Mouse (Mus musculus): ENCODE measurements around the gene Appl1. TPM values are rescaled to one million over a fixed set of nuclear protein-coding genes. Genes with fewer than 3 reads are reported as not detected.

Gene Appl1
- polyA plus RNA-seq, 1 experiment, result 0.01 TPM

DNA sequence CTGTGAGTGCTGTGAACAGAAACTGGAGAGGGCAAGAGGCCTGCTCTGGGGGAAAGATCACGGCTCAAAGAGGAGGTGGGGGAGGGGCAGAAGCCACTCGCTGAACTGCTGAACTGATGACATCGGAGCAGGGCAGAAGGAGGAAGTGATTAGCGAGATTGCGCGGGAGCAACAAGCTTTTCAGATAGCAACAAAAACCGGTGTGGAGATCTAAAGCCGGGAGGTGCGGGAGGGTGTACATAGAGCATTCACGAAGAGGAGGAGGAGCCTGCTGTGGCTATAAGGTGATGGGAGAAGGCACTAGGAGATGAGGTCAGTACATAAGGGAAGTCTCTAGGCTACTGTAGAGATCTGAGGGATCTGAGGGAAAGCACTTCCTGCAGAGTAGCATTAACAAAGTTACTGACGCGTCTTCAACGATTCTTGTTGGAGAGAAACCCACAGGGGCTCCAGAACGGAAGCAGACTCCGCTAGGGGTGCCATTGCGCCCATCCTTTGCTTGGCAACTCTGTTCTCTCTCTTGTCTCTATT is 23.2 kb upstream of the Appl1 start, which contains the start of gene Hesx1:
Gene Hesx1, plus strand, starts transcription at position 206 of the 531 bp plus-strand sequence.
- peaks cover 11% of the 10 kb centered on the region for H3K4me1 ChIP-seq (ENCODE audit: control insufficient read depth)
- TF ChIP-seq GATA1 (IDR thresholded peaks at IDR 0.05; ENCODE audit: low read length) (no peak), TAL1 (IDR thresholded peaks at IDR 0.05; ENCODE audit: low read length) (no peak)
- H3K4me3 ChIP-seq (replicated peaks), result peak within 1 kb of the TSS; percentile 28
- no peaks in the 10 kb centered on the region for H3K9me3 ChIP-seq (ENCODE audit: control insufficient read depth, low read length)
- H3K27me3 ChIP-seq (ENCODE audit: control insufficient read depth), result no peaks in the 10 kb centered on the region
- no peaks in the 10 kb centered on the region for H3K36me3 ChIP-seq (ENCODE audit: control insufficient read depth)

DNA sequence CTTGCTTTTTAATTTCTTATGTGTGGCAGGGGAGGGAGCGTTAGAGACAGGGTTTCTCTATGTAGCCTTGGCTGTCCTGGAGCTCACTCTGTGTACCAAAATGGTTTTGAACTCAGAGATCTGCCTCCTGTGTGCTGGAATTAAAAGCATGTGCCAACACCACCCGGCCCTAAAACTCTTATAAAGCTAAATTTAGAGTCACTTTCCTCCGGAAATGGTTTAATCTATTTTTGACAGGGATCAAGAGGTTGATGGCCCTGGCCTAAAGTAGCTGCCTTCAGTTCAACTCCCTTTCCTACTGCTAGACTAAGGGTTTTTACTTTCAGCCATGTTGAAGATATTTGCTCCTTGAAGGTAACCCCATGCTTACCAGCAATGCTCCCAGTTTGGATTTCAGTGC is 22.4 kb upstream of the Appl1 start:
- Histone ChIP-seq H3K9me3 (ENCODE audit: control insufficient read depth, low read length) (no peaks in the 10 kb centered on the region), H3K27me3 (ENCODE audit: control insufficient read depth) (no peaks in the 10 kb centered on the region), H3K4me3 (replicated peaks) (no peak overlapping the region), H3K4me1 (ENCODE audit: control insufficient read depth) (peaks cover 8% of the 10 kb centered on the region), H3K36me3 (ENCODE audit: control insufficient read depth) (no peaks in the 10 kb centered on the region)
- TF ChIP-seq TAL1 (IDR thresholded peaks at IDR 0.05; ENCODE audit: low read length), result no peak
- TF ChIP-seq GATA1 (IDR thresholded peaks at IDR 0.05; ENCODE audit: low read length), result no peak

DNA sequence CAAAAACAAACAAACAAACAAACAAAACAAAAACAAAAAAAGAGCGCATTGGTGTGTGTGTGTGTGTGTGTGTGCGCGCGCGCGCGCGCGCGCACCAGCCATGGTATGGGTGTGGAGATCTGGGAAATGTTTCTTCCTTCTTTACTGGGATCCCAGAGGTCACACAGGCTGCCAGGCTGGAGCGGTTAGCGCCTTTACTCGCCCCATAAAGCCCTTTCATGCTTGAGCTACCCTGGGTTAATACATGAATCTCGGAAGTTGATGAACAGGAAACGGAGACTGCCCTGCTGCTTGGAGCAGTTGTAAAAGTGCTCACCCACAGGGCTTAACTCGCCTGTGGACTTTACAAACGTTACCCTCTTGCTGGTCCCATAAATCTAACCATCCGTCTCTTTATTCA is 20.6 kb upstream of the Appl1 start:
- no peaks in the 10 kb centered on the region for H3K36me3 ChIP-seq (ENCODE audit: control insufficient read depth)

DNA sequence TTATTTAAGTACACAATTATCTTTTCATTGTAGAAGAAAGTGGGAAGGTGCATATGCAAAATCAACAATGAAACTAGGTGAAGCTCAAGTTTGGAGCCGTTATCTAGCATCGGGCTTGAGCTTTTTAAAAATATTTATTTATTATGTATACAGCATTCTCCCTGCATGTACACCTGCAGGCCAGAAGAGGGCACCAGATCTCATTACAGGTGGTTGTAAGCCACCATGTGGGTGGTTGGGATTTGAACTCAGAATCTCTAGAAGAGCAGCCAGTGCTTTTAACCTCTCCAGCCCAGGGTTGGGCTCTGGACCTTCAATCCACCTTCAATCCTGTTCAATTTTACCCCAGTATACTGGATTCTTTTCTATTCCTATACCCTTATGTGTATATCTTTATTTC is 17.7 kb upstream of the Appl1 start:
- H3K9me3 ChIP-seq (ENCODE audit: control insufficient read depth, low read length), result no peaks in the 10 kb centered on the region
- H3K4me1 ChIP-seq (ENCODE audit: control insufficient read depth), result no peaks in the 10 kb centered on the region
- TF ChIP-seq TAL1 (IDR thresholded peaks at IDR 0.05; ENCODE audit: low read length) (no peak), GATA1 (IDR thresholded peaks at IDR 0.05; ENCODE audit: low read length) (no peak)
- H3K27me3 ChIP-seq (ENCODE audit: control insufficient read depth), result no peaks in the 10 kb centered on the region
- no peaks in the 10 kb centered on the region for H3K36me3 ChIP-seq (ENCODE audit: control insufficient read depth)
- H3K4me3 ChIP-seq (replicated peaks), result no peak overlapping the region

More for the DNA sequence above, 20.6 kb upstream of the Appl1 start:
- Histone ChIP-seq H3K9me3 (ENCODE audit: control insufficient read depth, low read length) (no peaks in the 10 kb centered on the region), H3K4me3 (replicated peaks) (no peak overlapping the region), H3K4me1 (ENCODE audit: control insufficient read depth) (peaks cover 7% of the 10 kb centered on the region), H3K27me3 (ENCODE audit: control insufficient read depth) (no peaks in the 10 kb centered on the region)
- TF ChIP-seq GATA1 (IDR thresholded peaks at IDR 0.05; ENCODE audit: low read length), result no peak
- no peak for TF ChIP-seq TAL1 (IDR thresholded peaks at IDR 0.05; ENCODE audit: low read length)

DNA sequence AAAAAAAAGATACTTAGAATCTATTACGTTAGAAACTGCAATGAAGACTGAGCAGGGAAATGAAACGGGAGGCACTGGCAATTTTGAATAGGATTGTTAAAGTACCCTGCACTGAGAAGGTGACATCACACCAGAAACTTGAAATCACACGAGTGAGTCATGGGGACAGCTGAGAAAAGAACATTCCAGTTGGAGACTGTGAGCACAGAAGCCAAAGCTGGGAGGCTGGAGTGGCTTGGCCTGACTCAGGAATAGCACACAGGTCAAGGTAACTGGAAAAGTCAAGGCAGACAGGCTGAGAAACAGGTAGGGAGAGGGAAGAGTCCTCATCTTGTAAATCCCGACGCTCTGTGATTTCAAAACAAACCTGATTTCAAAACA is 11.1 kb upstream of the Appl1 start:
- no peaks in the 10 kb centered on the region for H3K27me3 ChIP-seq (ENCODE audit: control insufficient read depth)

DNA sequence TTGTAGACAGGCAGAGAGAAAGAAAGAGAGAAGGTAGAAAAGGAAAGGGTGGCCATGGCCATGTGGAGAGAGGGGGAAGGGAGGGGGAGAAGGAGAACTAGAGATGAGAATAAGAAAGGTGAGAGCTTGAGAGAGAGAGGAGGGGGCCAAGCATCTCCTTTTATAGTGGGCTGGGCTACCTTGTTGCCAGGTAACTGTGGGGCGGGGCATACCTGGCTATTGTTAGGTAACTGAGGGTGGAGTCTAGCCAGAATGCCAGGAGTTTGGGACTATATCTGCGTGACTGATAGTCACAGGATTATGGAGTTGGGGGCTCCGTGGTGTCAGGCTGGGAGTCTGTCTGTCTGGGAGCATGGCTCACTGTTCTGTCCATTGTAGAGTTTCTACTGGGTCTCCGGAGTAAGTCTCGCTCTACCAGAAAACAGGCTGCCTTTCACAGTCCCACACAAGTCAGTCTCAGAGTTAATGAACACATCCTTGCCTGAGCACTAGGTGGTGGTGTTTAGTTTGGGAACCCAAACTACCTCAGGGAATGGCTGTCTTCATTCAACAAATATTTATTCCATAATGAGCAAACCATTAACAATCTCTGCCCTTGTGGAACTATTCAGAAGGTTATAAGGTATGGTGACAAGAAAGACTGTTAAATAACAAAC is 10.6 kb upstream of the Appl1 start:
- TF ChIP-seq GATA1 (IDR thresholded peaks at IDR 0.05; ENCODE audit: low read length), result no peak
- no peak for TF ChIP-seq TAL1 (IDR thresholded peaks at IDR 0.05; ENCODE audit: low read length)

More for the DNA sequence above, 11.1 kb upstream of the Appl1 start:
- Histone ChIP-seq H3K4me3 (replicated peaks) (no peak overlapping the region), H3K9me3 (ENCODE audit: control insufficient read depth, low read length) (peaks cover 2% of the 10 kb centered on the region; the same call in 1 of the 2 replicates), H3K36me3 (ENCODE audit: control insufficient read depth) (no peaks in the 10 kb centered on the region), H3K4me1 (ENCODE audit: control insufficient read depth) (no peaks in the 10 kb centered on the region)
- TF ChIP-seq TAL1 (IDR thresholded peaks at IDR 0.05; ENCODE audit: low read length), result no peak
- no peak for TF ChIP-seq GATA1 (IDR thresholded peaks at IDR 0.05; ENCODE audit: low read length)

DNA sequence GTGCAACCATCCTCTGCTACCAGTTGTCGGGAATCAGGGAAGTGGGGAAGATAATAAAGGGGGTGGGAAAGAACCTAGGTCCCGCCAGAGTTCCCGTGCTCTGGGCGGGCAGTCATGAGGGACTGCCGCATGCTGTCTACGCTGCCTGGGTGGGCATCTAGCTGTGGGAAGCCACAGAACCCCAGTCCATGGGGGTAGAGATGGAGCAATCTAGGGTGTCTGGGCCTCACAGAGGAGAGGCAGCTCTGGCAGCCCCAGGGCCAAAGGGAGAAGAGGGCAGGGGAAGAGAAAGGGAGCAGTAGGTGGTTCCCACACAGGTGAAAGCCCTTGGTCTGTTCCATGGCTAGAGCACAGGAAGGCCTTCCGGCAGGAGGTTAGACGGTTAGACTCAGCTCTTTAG is 10.0 kb upstream of the Appl1 start:
- Histone ChIP-seq H3K4me1 (ENCODE audit: control insufficient read depth) (no peaks in the 10 kb centered on the region), H3K27me3 (ENCODE audit: control insufficient read depth) (no peaks in the 10 kb centered on the region), H3K9me3 (ENCODE audit: control insufficient read depth, low read length) (peaks cover 2% of the 10 kb centered on the region; the same call in 1 of the 2 replicates), H3K4me3 (replicated peaks) (no peak overlapping the region), H3K36me3 (ENCODE audit: control insufficient read depth) (no peaks in the 10 kb centered on the region)
- TF ChIP-seq TAL1 (IDR thresholded peaks at IDR 0.05; ENCODE audit: low read length) (no peak), GATA1 (IDR thresholded peaks at IDR 0.05; ENCODE audit: low read length) (no peak)

More for the DNA sequence above, 10.6 kb upstream of the Appl1 start:
- Histone ChIP-seq H3K27me3 (ENCODE audit: control insufficient read depth) (no peaks in the 10 kb centered on the region), H3K4me3 (replicated peaks) (no peak overlapping the region), H3K36me3 (ENCODE audit: control insufficient read depth) (no peaks in the 10 kb centered on the region), H3K9me3 (ENCODE audit: control insufficient read depth, low read length) (peaks cover 2% of the 10 kb centered on the region; the same call in 1 of the 2 replicates), H3K4me1 (ENCODE audit: control insufficient read depth) (no peaks in the 10 kb centered on the region)

DNA sequence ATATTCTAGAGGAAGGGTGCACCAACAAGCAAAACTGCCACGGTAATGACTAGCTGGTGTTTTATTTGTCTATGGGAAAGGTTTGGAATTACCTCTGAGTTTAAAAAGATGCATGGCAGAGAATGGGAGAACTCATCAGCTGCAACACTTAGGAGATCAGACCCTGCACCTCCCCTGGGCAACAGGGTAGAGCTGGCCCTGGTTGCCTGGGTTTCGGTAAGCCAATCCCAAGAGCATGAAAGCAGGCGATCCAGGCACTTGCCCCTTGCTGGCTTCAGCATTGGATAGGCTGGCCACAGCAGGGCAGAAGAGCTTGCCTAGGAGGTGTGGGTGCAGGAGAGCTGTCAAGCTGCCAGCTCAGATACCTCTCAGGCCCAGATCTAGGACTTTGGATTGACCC is 8.8 kb upstream of the Appl1 start:
- Histone ChIP-seq H3K4me3 (replicated peaks) (no peak overlapping the region), H3K4me1 (ENCODE audit: control insufficient read depth) (no peaks in the 10 kb centered on the region), H3K27me3 (ENCODE audit: control insufficient read depth) (no peaks in the 10 kb centered on the region), H3K36me3 (ENCODE audit: control insufficient read depth) (no peaks in the 10 kb centered on the region), H3K9me3 (ENCODE audit: control insufficient read depth, low read length) (peaks cover 2% of the 10 kb centered on the region; the same call in 1 of the 2 replicates)
- TF ChIP-seq TAL1 (IDR thresholded peaks at IDR 0.05; ENCODE audit: low read length), result no peak
- TF ChIP-seq GATA1 (IDR thresholded peaks at IDR 0.05; ENCODE audit: low read length), result no peak

DNA sequence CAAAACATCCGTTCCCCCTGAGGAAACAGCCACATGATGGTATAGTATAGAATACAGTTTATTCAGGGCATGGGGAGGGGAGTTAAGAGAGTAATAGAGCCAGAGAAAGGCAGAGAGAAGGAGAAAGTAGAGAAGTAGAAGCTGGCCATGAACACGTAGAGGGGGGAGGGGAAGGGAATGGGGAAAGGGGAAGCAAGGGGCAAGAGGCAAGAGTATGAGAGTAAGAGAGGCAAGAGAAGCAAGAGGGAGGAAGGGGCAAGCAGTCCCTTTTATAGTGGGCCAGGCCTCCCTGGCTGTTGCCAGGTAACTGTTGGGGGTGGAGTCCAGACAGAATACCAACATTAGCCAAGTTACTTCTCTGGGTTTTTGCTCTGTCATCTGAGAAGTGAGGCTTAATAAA is 6.5 kb upstream of the Appl1 start:
- TF ChIP-seq TAL1 (IDR thresholded peaks at IDR 0.05; ENCODE audit: low read length) (no peak), GATA1 (IDR thresholded peaks at IDR 0.05; ENCODE audit: low read length) (no peak)
- Histone ChIP-seq H3K36me3 (ENCODE audit: control insufficient read depth) (no peaks in the 10 kb centered on the region), H3K9me3 (ENCODE audit: control insufficient read depth, low read length) (peaks cover 2% of the 10 kb centered on the region; the same call in 1 of the 2 replicates), H3K27me3 (ENCODE audit: control insufficient read depth) (peaks cover under 1% of the 10 kb centered on the region), H3K4me3 (replicated peaks) (no peak overlapping the region), H3K4me1 (ENCODE audit: control insufficient read depth) (no peaks in the 10 kb centered on the region)

Measured in erythroblast, embryonic 14.5 days (primary cell).